Comparison of ENCODE assay signal across 10 mouse cellular contexts in the genomic region with DNA sequence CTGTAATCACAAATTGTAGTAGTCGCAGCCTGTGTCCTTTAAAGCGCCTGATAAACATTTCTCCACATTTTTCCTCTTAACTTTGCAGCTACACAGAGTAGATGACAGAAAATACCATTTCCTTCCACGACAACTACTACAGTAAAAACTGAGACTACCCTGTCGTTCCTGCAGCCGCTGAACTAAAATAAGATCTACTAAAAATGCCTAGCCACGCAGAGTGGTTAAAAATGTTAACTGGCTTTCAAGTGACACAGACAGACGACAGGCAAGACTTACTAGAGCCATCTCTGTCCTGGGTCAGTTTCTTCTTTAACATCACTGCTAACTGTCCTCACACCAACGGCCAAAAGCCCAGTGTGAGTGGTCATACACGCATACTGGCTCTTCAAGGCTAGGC. TPM values are rescaled to one million over a fixed set of nuclear protein-coding genes. Genes with fewer than 3 reads are reported as not detected.
DNase-seq lines count a peak whose midpoint lies in the region; ATAC-seq lines count a peak whose summit lies in the region.
"Had no signal": no experiment of that assay in that cellular context is flagged by ENCODE, and none has a peak within 500 bp of the region (broad histone marks: within the 10 kb centered on the region; RNA-seq: fewer than 3 reads in every experiment).

No protein-coding gene starts in this region.

- no peak overlapping the region for H3K9ac ChIP-seq in heart, embryonic 16.5 days (ENCODE audit: low read length)
- no peak overlapping the region; the same call in 1 of the 2 replicates for H3K9ac ChIP-seq in forebrain, embryonic 11.5 days (ENCODE audit: low read length)
- no peak overlapping the region for H3K9ac ChIP-seq in midbrain, embryonic 12.5 days (replicated peaks)
- H3K9ac ChIP-seq: embryonic facial prominence, embryonic 15.5 days had no signal

- H3K9me3 ChIP-seq in heart, embryonic 16.5 days (replicated peaks; ENCODE audit: control insufficient read depth, low read length), result no peaks in the 10 kb centered on the region
- H3K9me3 ChIP-seq in forebrain, embryonic 11.5 days (ENCODE audit: control insufficient read depth, low read length), result no peaks in the 10 kb centered on the region
- no peaks in the 10 kb centered on the region for H3K9me3 ChIP-seq in midbrain, embryonic 12.5 days
- H3K9me3 ChIP-seq: embryonic facial prominence, embryonic 15.5 days had no signal

- peaks cover 29% of the 10 kb centered on the region for H3K4me1 ChIP-seq in heart, embryonic 16.5 days (ENCODE audit: control insufficient read depth, insufficient read depth, low read length)
- peaks cover 29% of the 10 kb centered on the region for H3K4me1 ChIP-seq in forebrain, embryonic 11.5 days (replicated peaks; ENCODE audit: control insufficient read depth, insufficient read depth, low read length)
- peaks cover 61% of the 10 kb centered on the region for H3K4me1 ChIP-seq in midbrain, embryonic 12.5 days

- H3K27ac ChIP-seq in heart, embryonic 16.5 days (ENCODE audit: low read length), result peak overlapping the region; percentile 59
- peak overlapping the region; percentile 90 for H3K27ac ChIP-seq in forebrain, embryonic 11.5 days (ENCODE audit: low read depth, low read length)
- peak overlapping the region; percentile 79 for H3K27ac ChIP-seq in midbrain, embryonic 12.5 days (replicated peaks)
- H3K27ac ChIP-seq: embryonic facial prominence, embryonic 15.5 days had no signal

- H3K27me3 ChIP-seq in heart, embryonic 16.5 days (ENCODE audit: control insufficient read depth, insufficient read depth, low read length), result no peaks in the 10 kb centered on the region
- H3K27me3 ChIP-seq in forebrain, embryonic 11.5 days (ENCODE audit: control insufficient read depth, insufficient read depth, low read length), result no peaks in the 10 kb centered on the region
- H3K27me3 ChIP-seq in midbrain, embryonic 12.5 days, result no peaks in the 10 kb centered on the region
- H3K27me3 ChIP-seq: embryonic facial prominence, embryonic 15.5 days had no signal

- no peak overlapping the region for H3K4me3 ChIP-seq in heart, embryonic 16.5 days (ENCODE audit: low read length)
- H3K4me3 ChIP-seq in forebrain, embryonic 11.5 days (ENCODE audit: low read depth, low read length), result no peak overlapping the region
- no peak overlapping the region for H3K4me3 ChIP-seq in midbrain, embryonic 12.5 days
- H3K4me3 ChIP-seq: embryonic facial prominence, embryonic 15.5 days had no signal

- 34% methylated on average over 9 of the region's 9 CpGs for WGBS in heart, embryonic 16.5 days
- WGBS in forebrain, embryonic 11.5 days, result 40% methylated on average over 9 of the region's 9 CpGs
- WGBS in midbrain, embryonic 12.5 days, result 48% methylated on average over 9 of the region's 9 CpGs

- no peak for DNase-seq in heart, postnatal 36 days
- DNase-seq in brain, adult 2 months (ENCODE audit: low read depth, low spot score), result peak; percentile 64
- DNase-seq in forebrain, embryonic 11.5 days (ENCODE audit: low spot score), result no peak
- no peak for DNase-seq in frontal cortex, postnatal 25 days (ENCODE audit: low spot score in 2 of 2)
- DNase-seq in left cerebral cortex, adult 9 months (ENCODE audit: low spot score in 2 of 2), result no peak
- DNase-seq: lung, postnatal 36 days had no signal

- H3K36me3 ChIP-seq in heart, embryonic 16.5 days (ENCODE audit: control insufficient read depth, insufficient read depth), result no peaks in the 10 kb centered on the region; the same call in 1 of the 2 replicates
- H3K36me3 ChIP-seq in forebrain, embryonic 11.5 days (ENCODE audit: control insufficient read depth, insufficient read depth, low read length), result no peaks in the 10 kb centered on the region; the same call in 1 of the 2 replicates
- H3K36me3 ChIP-seq in midbrain, embryonic 12.5 days, result peaks cover 18% of the 10 kb centered on the region; the same call in 1 of the 2 replicates
- H3K36me3 ChIP-seq: embryonic facial prominence, embryonic 15.5 days had no signal

- peak overlapping the region; percentile 40 for H3K4me2 ChIP-seq in heart, embryonic 16.5 days (ENCODE audit: low read depth, low read length)
- H3K4me2 ChIP-seq in forebrain, embryonic 11.5 days (ENCODE audit: low read depth, low read length, severe bottlenecking), result peak overlapping the region; percentile 43; the same call in 1 of the 2 replicates
- peak overlapping the region; percentile 43 for H3K4me2 ChIP-seq in midbrain, embryonic 12.5 days (replicated peaks)
- H3K4me2 ChIP-seq: embryonic facial prominence, embryonic 15.5 days had no signal

- no peak for ATAC-seq in heart, embryonic 16.5 days (replicated peaks; ENCODE audit: extremely low read depth, insufficient read depth, low FRiP score)
- no peak for ATAC-seq in forebrain, embryonic 11.5 days (replicated peaks; ENCODE audit: low FRiP score)
- ATAC-seq in midbrain, embryonic 12.5 days (ENCODE audit: low FRiP score, low read depth), result no peak
- no peak for ATAC-seq in megakaryocyte progenitor cell, adult 5-6 weeks (replicated peaks; ENCODE audit: poor library complexity)

- intact Hi-C loops in heart, postnatal 36 days (cut with DNase I), result no loop called here

RNA-seq across cellular contexts. Expression of a gene that starts 5.4 kb away (rescaled TPM):
- polyA plus RNA-seq in heart, embryonic 16.5 days (2015; fragmentation: Nextera tagmentation; extraction: Ambion mirVana), result 40.0 and 40.7 TPM in 2 replicates
- total RNA-seq in heart, postnatal 36 days (2021), result 10 to 100 TPM; 14.3 to 18.3 TPM
- 168 and 176 TPM in 2 replicates for polyA plus RNA-seq in forebrain, embryonic 11.5 days (2014; fragmentation: Nextera tagmentation; extraction: Ambion mirVana)
- 137 and 144 TPM in 2 replicates for polyA plus RNA-seq in midbrain, embryonic 12.5 days (2016; fragmentation: Nextera tagmentation; extraction: Ambion mirVana)
- total RNA-seq in megakaryocyte progenitor cell, adult 5-6 weeks (2015), result 0.10 TPM in 1 of 2 replicates, not detected in the other
- 0.27 TPM in 1 of 2 replicates, not detected in the other for total RNA-seq in megakaryocyte progenitor cell, adult 5-6 weeks (2017)
